Mouse (Mus musculus) liver, embryonic 13.5 days (tissue): ENCODE measurements around the gene Spata31d1d. TPM values are rescaled to one million over a fixed set of nuclear protein-coding genes. Genes with fewer than 3 reads are reported as not detected.
A peak's percentile ranks its signal among the peaks of the same experiment; 100 is the strongest.
"Not testable (repeated sequence)": the region's sequence is repeated elsewhere in the genome, so short reads cannot be mapped to it uniquely, and the experiment has no call there.

Experiments
- ATAC-seq: fragments of 200-750 bp; cut with Nextera tagmentation; 2 replicates; pipeline ENCODE4 v1.8.0; 2017; ENCODE audit warnings: low read depth, mild to moderate bottlenecking, moderate number of reproducible peaks, moderate library complexity
- DNase-seq: peaks from one replicate; pipeline ENCODE4 v3.0.0; 2022
- H3K27ac ChIP-seq: fragments of 300-500 bp; sonication (generic); 2 replicates; pipeline ENCODE4 v1.5.1; 2015; ENCODE audit warnings: moderate library complexity, mild to moderate bottlenecking, inconsistent platforms
- H3K27me3 ChIP-seq: fragments of 300-500 bp; sonication (generic); 2 replicates; pipeline ENCODE4 v1.6.1; 2015; ENCODE audit warnings: mild to moderate bottlenecking, inconsistent platforms
- H3K36me3 ChIP-seq: fragments of 300-500 bp; sonication (generic); 2 replicates; pipeline ENCODE4 v1.6.1; 2015; ENCODE audit warnings: mild to moderate bottlenecking, inconsistent platforms
- H3K4me1 ChIP-seq: fragments of 300-500 bp; sonication (generic); replicated peaks from 2 replicates; pipeline ENCODE4 v1.6.1; 2015; ENCODE audit warnings: inconsistent platforms
- H3K4me2 ChIP-seq: fragments of 300-500 bp; sonication (generic); 2 replicates; pipeline ENCODE4 v1.6.1; 2015; ENCODE audit warnings: inconsistent platforms, mild to moderate bottlenecking, moderate library complexity
- H3K4me3 ChIP-seq: fragments of 300-500 bp; sonication (generic); replicated peaks from 2 replicates; pipeline ENCODE4 v1.5.1; 2015; ENCODE audit warnings: mild to moderate bottlenecking, inconsistent platforms
- H3K9ac ChIP-seq: fragments of 300-500 bp; sonication (generic); 2 replicates; pipeline ENCODE4 v1.6.1; 2015; ENCODE audit warnings: mild to moderate bottlenecking, inconsistent platforms
- H3K9me3 ChIP-seq: fragments of 300-500 bp; sonication (generic); replicated peaks from 2 replicates; pipeline ENCODE4 v1.6.1; 2016; ENCODE audit warnings: inconsistent platforms
- WGBS: fragments of 180-500 bp; shearing (Covaris S2); methylation state at CpG from one replicate; pipeline ENCODE4 v1.1.7; 2015; ENCODE audit not compliant: insufficient replicate concordance; 5-methylcytosine and 5-hydroxymethylcytosine counted together
- polyA plus RNA-seq: library from polyadenylated mRNA; unstranded; fragments of >200 nt; fragmentation: Nextera tagmentation; extraction: Ambion mirVana; gene quantifications from 2 replicates; pipeline ENCODE4 v1.2.1, GENCODE M21; 2015

The Spata31d1d gene
- polyA plus RNA-seq, 1 experiment from 2014 or later: not detected

DNA sequence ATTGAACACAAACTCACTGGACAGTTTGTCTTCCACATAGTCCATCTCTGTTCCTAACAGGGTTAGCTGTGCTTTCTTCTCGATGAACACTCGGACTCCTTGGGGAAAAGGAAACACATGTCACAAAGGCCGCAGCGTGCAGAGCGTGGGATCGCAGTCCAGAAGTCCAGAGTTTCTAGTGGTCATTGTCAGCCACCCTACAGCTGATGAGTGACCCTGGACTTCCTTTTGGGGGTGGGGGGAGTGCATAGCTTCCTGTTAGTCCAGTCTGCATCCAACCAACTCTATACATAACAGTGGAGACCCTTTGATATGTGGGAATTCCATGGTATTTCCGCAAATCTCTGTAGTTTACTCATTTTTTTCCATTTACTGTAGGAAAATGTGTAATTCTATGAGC, 25.4 kb upstream of the Spata31d1d start:
- WGBS: 93% methylated on average over 7 of the region's 7 CpGs
- Histone ChIP-seq H3K4me3 (no peak overlapping the region), H3K9me3 (no peaks in the 10 kb centered on the region), H3K4me1 (peaks cover 24% of the 10 kb centered on the region), H3K27ac (no peak overlapping the region), H3K9ac (no peak overlapping the region), H3K27me3 (no peaks in the 10 kb centered on the region), H3K36me3 (peaks cover 82% of the 10 kb centered on the region), H3K4me2 (no peak overlapping the region)
- DNase-seq (no peak), ATAC-seq (no peak)

DNA sequence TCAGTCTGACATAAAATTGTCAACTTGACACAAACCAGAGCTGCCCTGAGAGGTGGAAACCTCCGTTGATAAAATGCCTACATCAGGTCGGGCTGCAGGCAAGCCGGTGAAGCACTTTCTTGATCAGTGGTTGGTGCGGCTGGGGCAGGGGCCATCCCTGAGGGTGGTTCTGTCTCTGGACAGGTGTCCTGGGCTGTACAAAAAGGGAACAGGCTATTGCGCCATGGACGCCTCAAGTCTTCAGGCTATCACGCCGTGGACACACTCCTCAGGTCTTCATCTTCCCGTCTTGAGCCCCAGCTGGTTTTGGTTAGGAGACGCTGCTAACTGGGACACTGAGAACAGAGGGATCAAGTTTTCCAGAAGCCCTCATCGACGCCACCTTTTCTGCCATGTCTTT, 18.8 kb upstream of the Spata31d1d start:
- H3K27ac ChIP-seq: no peak overlapping the region
- peaks cover 21% of the 10 kb centered on the region for H3K36me3 ChIP-seq
- ATAC-seq: no peak
- H3K27me3 ChIP-seq: no peaks in the 10 kb centered on the region
- 0 out of 2 replicates have a peak, but pooled peaks cover 3% of the 10 kb centered on the region for H3K4me1 ChIP-seq
- WGBS: 69% methylated on average over 12 of the region's 12 CpGs
- no peak for DNase-seq
- no peak overlapping the region for H3K4me3 ChIP-seq
- no peaks in the 10 kb centered on the region for H3K9me3 ChIP-seq
- no peak overlapping the region for H3K9ac ChIP-seq
- H3K4me2 ChIP-seq: no peak overlapping the region

DNA sequence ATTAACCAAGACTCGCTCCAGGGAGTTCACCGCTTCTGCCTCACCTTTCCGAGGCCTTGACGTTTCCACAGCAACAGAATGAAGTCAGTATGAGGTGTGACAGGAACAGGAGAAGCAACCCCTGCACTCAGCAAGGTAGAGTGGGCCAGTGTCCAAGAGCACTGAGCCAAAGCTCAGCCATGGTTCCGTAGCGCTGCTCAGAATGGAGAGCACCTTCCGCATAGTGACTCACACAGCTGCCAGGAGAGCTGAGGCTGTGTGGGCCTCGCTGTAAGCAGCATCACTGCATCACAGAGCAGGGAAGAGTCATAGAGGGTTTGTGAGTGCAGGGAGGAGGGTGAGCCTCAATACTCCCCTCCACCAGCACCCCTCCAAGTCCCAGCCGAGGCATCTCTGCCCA, 15.2 kb upstream of the Spata31d1d start, which contains the start of gene 1700014D04Rik:
Gene 1700014D04Rik (minus strand): TSS at position 42 of the 400 bp plus-strand sequence.
- Histone ChIP-seq H3K4me1 (no peaks in the 10 kb centered on the region), H3K9ac (no peak within 1 kb of the TSS), H3K27me3 (no peaks in the 10 kb centered on the region), H3K36me3 (no peaks in the 10 kb centered on the region), H3K27ac (no peak within 1 kb of the TSS), H3K4me2 (no peak within 1 kb of the TSS), H3K9me3 (no peaks in the 10 kb centered on the region), H3K4me3 (no peak within 1 kb of the TSS)
- ATAC-seq: 0 out of 2 replicates have a peak, but pooled peaks have one; percentile 27
- WGBS: 88% methylated on average over 9 of the region's 9 CpGs
- no peak for DNase-seq

DNA sequence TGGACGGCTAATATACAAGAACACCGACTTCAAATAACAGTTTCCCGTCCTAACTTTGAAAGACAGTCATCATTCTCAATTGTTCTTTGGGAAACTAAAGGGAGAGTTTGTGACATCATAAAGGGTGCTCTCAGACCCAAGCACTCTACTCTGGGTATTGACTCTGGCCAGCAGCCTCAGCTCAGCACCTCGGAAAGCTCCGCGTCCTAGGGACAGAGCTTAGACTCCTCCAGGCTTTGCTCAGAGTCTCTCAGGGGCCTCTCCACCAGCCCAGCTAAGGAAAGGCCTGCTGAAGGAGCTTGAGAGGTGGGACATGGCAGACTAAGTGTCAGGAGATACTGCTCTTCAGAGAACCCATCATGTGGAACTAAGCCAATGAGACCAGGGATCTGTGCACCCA, 14.6 kb upstream of the Spata31d1d start:
- ATAC-seq: no peak
- no peak overlapping the region for H3K9ac ChIP-seq
- no peak overlapping the region for H3K27ac ChIP-seq
- H3K4me2 ChIP-seq: no peak overlapping the region
- peaks cover 5% of the 10 kb centered on the region for H3K4me1 ChIP-seq
- no peak overlapping the region for H3K4me3 ChIP-seq
- no peak for DNase-seq
- no peaks in the 10 kb centered on the region for H3K27me3 ChIP-seq
- no peaks in the 10 kb centered on the region for H3K36me3 ChIP-seq
- no peaks in the 10 kb centered on the region for H3K9me3 ChIP-seq
- 74% methylated on average over 6 of the region's 6 CpGs for WGBS

DNA sequence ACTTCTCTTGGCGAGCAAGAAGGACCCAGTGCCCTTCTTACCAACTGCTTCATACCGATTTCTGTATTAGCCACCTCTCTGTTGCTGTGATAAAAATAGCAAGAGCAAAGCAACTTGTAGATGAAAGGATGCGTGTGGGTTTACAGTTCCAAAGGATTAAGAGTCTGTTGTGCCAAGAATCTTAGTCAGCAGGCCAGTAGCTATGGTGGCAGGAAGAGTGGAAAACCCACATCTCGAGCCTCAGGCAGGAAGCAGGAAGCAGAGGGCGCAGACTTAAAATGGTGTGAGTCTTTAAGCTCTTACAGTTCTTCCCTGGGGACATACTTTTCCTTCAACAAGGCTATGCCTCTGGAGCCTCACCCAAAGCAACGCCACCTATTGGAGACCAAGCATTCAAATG, 13.9 kb upstream of the Spata31d1d start:
- no peak overlapping the region for H3K4me2 ChIP-seq
- ATAC-seq (no peak), DNase-seq (no peak)
- no peaks in the 10 kb centered on the region for H3K9me3 ChIP-seq
- no peak overlapping the region for H3K4me3 ChIP-seq
- no peaks in the 10 kb centered on the region for H3K27me3 ChIP-seq
- H3K36me3 ChIP-seq: no peaks in the 10 kb centered on the region
- H3K9ac ChIP-seq: no peak overlapping the region
- WGBS: 50% methylated on average over 6 of the region's 6 CpGs
- H3K27ac ChIP-seq: no peak overlapping the region
- peaks cover 12% of the 10 kb centered on the region for H3K4me1 ChIP-seq

DNA sequence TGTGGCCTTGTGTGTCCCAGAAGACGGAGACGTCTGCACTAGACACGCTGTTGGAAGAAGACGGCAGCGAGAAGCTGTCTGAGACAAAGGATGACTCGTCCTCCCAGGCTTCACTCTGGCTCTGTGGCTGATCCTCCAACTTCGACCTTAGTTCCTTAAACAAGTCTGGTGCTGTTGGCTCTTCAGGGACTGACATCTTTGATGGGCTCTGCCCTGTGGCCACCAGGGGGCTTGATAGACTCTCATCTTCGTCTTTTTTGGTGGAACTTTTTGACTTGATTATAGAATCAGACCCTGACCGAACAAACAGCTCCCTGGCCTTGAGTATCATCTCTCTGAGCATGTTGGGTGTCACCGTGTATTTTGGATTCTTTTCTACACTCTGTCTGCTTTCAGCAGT, 10.1 kb upstream of the Spata31d1d start:
- Histone ChIP-seq H3K27ac (no peak overlapping the region), H3K4me3 (no peak overlapping the region)

DNA sequence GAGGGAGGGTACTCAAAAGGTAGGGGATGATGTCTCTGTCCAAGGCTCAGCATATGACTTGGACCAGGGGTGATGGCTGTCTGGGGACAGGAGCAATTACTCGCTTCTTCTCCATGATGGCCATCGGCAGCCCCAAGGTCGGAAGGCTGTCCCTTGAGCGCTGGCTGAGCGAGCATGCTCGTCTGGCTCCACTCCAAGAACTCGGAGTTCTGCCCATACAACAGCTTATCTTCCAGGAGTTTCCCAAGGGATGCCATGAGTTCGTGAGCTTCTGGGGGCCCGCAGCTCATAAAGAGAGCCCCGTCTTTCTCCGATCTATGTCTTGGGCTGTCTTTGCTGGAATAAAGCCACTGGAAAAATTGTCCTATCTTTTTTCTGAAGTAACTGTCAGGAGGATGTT, 9.5 kb upstream of the Spata31d1d start:
- peak overlapping the region; percentile 97; the same call in 1 of the 2 replicates for H3K27ac ChIP-seq
- no peak overlapping the region for H3K9ac ChIP-seq
- H3K27me3 ChIP-seq: no peaks in the 10 kb centered on the region
- H3K4me3 ChIP-seq: no peak overlapping the region
- DNase-seq: no peak
- no peak overlapping the region for H3K4me2 ChIP-seq
- WGBS: 81% methylated on average over 11 of the region's 11 CpGs
- no peaks in the 10 kb centered on the region for H3K36me3 ChIP-seq
- H3K9me3 ChIP-seq: no peaks in the 10 kb centered on the region
- no peak for ATAC-seq
- H3K4me1 ChIP-seq: peaks cover 56% of the 10 kb centered on the region

More for the DNA sequence above, 10.1 kb upstream of the Spata31d1d start:
- H3K36me3 ChIP-seq: no peaks in the 10 kb centered on the region
- no peak for DNase-seq
- H3K4me2 ChIP-seq: no peak overlapping the region
- no peaks in the 10 kb centered on the region for H3K9me3 ChIP-seq
- peaks cover 50% of the 10 kb centered on the region for H3K4me1 ChIP-seq
- 47% methylated on average over 10 of the region's 10 CpGs for WGBS
- H3K9ac ChIP-seq: no peak overlapping the region
- no peaks in the 10 kb centered on the region for H3K27me3 ChIP-seq
- ATAC-seq: no peak

DNA sequence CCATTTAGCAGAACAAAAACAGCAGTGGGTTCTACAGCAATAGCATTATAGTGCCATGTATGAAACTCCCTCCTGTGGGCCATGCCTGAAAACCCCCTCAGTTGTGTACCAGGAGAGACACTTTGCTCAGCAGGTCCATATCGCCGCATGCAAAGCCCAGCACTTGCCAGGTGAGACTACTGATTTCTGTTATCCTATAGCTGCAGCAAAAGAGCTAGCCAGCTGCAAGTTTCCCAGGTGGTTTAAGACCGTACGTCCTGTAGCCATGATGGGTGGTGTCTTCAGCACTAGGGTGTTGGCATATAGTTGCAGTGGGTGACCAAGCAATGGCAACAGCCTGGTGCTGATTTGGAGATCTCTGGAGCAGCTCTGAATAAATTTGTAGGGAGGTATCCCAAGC, 7.8 kb upstream of the Spata31d1d start:
- Histone ChIP-seq H3K4me3 (no peak overlapping the region), H3K9me3 (no peaks in the 10 kb centered on the region), H3K9ac (peak overlapping the region; percentile 73), H3K4me2 (peak overlapping the region; percentile 55), H3K4me1 (peaks cover 73% of the 10 kb centered on the region), H3K27ac (peak overlapping the region; percentile 97), H3K27me3 (no peaks in the 10 kb centered on the region), H3K36me3 (no peaks in the 10 kb centered on the region)
- DNase-seq (peak; percentile 80), ATAC-seq (peak; percentile 75)
- WGBS: 27% methylated on average over 4 of the region's 4 CpGs

DNA sequence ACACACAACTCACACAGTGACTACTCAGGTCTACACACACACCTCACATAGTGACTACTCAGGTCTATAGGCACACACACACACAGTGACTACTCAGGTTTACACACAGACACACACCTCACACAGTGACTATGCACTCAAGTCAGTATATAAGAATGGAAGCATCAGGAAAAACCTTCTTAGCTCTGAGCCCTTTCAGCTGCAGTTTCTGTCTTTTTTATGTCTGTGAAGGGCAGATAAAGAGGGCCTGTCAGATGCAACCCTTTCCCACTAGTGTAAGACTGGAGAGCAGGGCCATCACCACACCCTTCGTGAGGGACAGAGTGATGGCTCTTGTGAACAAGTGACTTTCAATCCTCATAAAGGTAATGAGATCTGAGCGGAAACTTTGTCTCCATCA, 6.9 kb upstream of the Spata31d1d start:
- Histone ChIP-seq H3K4me3 (peak overlapping the region; percentile 12), H3K27me3 (no peaks in the 10 kb centered on the region), H3K27ac (peak overlapping the region; percentile 97), H3K4me2 (peak overlapping the region; percentile 55), H3K4me1 (peaks cover 82% of the 10 kb centered on the region), H3K9ac (peak overlapping the region; percentile 73), H3K36me3 (no peaks in the 10 kb centered on the region), H3K9me3 (no peaks in the 10 kb centered on the region)
- ATAC-seq (peak; percentile 89), DNase-seq (peak; percentile 72)
- WGBS: 34% methylated on average over 2 of the region's 2 CpGs

DNA sequence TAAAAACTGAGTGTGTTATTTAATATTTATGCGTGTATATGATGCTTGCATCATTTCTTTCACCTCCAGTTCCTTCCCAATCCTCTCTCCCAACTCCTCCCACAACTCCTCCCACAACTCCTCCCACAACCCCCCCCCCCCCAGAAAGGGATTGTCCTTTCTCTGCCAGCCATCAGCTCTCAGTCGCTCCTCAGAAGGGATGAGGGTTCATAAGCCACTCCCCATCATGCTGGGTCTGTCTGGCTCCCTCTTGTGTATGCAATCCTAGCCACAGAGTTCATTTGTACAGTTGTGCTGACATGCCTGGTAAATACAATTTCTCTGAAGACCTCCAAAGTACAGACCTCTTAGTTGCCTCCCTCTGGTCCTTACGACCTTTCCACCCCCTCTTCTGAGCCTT, 3.6 kb upstream of the Spata31d1d start:
- Histone ChIP-seq H3K9ac (peak overlapping the region; percentile 46), H3K27me3 (0 out of 2 replicates have a peak, but pooled peaks cover 2% of the 10 kb centered on the region), H3K4me3 (no peak overlapping the region), H3K27ac (peak overlapping the region; percentile 97), H3K4me2 (peak overlapping the region; percentile 54), H3K36me3 (no peaks in the 10 kb centered on the region), H3K9me3 (no peaks in the 10 kb centered on the region), H3K4me1 (peaks cover 93% of the 10 kb centered on the region)
- no peak for DNase-seq
- ATAC-seq: peak; percentile 13; the same call in 1 of the 2 replicates
- 30% methylated on average over 3 of the region's 3 CpGs for WGBS

DNA sequence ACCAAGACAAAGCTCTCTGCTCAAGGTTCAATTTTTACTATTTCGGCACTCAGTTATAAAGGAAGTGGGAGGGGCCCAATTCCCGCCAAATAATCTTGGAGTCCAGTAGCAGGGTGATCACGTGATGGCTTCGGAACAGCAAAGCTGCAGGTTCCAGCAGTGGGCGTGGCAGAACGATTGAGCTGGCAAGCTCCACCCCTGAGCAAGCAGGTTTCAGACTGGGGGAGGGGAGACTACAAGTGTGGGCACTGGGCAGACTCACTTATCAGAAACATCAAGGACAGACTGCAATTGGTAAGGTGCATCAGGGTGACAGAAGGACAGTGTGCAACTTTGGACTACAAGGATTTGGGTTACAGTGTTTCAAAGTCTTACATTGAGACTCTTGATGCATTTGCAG, 2.8 kb upstream of the Spata31d1d start:
- peak overlapping the region; percentile 51; the same call in 1 of the 2 replicates for H3K9ac ChIP-seq
- not testable (repeated sequence) for H3K27me3 ChIP-seq, ATAC-seq, H3K9me3 ChIP-seq, H3K36me3 ChIP-seq
- H3K27ac ChIP-seq: peak overlapping the region; percentile 97
- 0 out of 2 replicates have a peak overlapping the region, but pooled peaks have one; percentile 13 for H3K4me3 ChIP-seq
- peaks cover 85% of the 10 kb centered on the region for H3K4me1 ChIP-seq
- DNase-seq: peak; percentile 79
- H3K4me2 ChIP-seq: peak overlapping the region; percentile 54
- 5% methylated on average over 6 of the region's 6 CpGs for WGBS

DNA sequence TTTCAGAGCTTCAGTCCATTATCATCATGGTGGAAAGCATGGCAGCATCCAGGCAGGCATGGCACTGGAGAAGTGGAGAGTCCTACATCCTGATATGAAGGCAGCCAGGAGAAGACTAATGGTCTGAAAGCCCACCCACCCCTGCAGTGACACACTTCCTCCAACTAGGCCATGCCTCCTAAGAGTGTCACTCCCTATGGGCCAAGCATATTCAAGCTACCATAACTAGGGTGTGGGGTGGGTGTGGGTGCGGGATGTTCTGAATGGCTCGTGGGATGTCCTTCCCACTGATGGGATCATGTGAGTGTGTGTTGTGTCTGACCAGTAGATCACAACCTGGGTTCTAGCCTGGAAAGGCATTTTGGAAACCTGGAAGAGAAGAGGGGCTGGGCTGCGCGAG, 2.4 kb upstream of the Spata31d1d start:
- 67% methylated on average over 4 of the region's 4 CpGs for WGBS
- Histone ChIP-seq H3K27me3 (0 out of 2 replicates have a peak, but pooled peaks cover 3% of the 10 kb centered on the region), H3K4me1 (peaks cover 81% of the 10 kb centered on the region), H3K27ac (peak overlapping the region; percentile 63), H3K9me3 (no peaks in the 10 kb centered on the region), H3K36me3 (no peaks in the 10 kb centered on the region), H3K9ac (no peak overlapping the region), H3K4me3 (no peak overlapping the region), H3K4me2 (peak overlapping the region; percentile 54)
- DNase-seq (no peak), ATAC-seq (no peak)
